Mouse (Mus musculus) cerebellum, adult 2 months (tissue): Measurements from ENCODE around the gene Ubac2.

Source experiments
- CTCF ChIP-seq: fragments of 200-500 bp; IDR thresholded peaks from 2 replicates; pipeline ENCODE4 v1.5.1; 2011; ENCODE audit warnings: low read depth, mild to moderate bottlenecking, control low read depth, low read length, moderate library complexity, borderline replicate concordance; ENCODE audit not compliant: insufficient read depth
- POLR2A ChIP-seq: fragments of 200-500 bp; IDR thresholded peaks from 2 replicates; pipeline ENCODE4 v1.6.1; 2011; ENCODE audit warnings: low read length, control low read depth, borderline replicate concordance; ENCODE audit not compliant: insufficient read depth

GRCm38 (mm10) chr14:121934597-121934946 is 56.2 kb downstream of the Ubac2 start:
- no peak for TF ChIP-seq CTCF
- no peak for TF ChIP-seq POLR2A
